Mouse (Mus musculus) bone marrow, adult 2 months (tissue): ENCODE measurements at regions not wholly inside any gene's neighbourhood (a gene's known extent, or its start where the extent isn't known, plus 50 kb on each side); places are given as distances from the start of the nearest gene placed in this dataset.

Source experiments
- CTCF ChIP-seq: fragments of 200-500 bp; IDR thresholded peaks from 2 replicates; pipeline ENCODE4 v1.5.1; 2011; ENCODE audit warnings: low read length, control low read depth; ENCODE audit not compliant: control insufficient read depth, insufficient read depth
- POLR2A ChIP-seq: fragments of 200-500 bp; IDR thresholded peaks from 2 replicates; pipeline ENCODE4 v1.6.1; 2011; ENCODE audit warnings: low read depth, mild to moderate bottlenecking, control low read depth, low read length, borderline replicate concordance; ENCODE audit not compliant: control insufficient read depth

- TF ChIP-seq CTCF (no peak), POLR2A (no peak)
Measured at GRCm38 (mm10) chr17:4576883-4577282, 417.2 kb upstream of the Arid1b start.
